ENCODE assay signal across 14 mouse cellular contexts in genomic region chr3:84312326-84312725, GRCm38 (mm10). TPM values are rescaled to one million over a fixed set of nuclear protein-coding genes. Genes with fewer than 3 reads are reported as not detected.
DNase-seq lines count a peak whose midpoint lies in the region; TF ChIP-seq lines count a peak whose summit lies in the region.
"Had no signal": no experiment of that assay in that cellular context is flagged by ENCODE, and none has a peak within 500 bp of the region (broad histone marks: within the 10 kb centered on the region; RNA-seq: fewer than 3 reads in every experiment).

No protein-coding gene starts in this region.

- TF ChIP-seq POLR2A in myocyte (IDR thresholded peaks at IDR 0.05; ENCODE audit: insufficient read length, low read depth): no peak

- intact Hi-C loops in left cerebral cortex, adult 2 months (cut with DNase I): loop anchor here (2.0 to 5.0 kb wide), 2 partner anchors 44 to 365 kb away; no protein-coding TSS in a partner anchor

- peak; percentile 29 for DNase-seq in 416B (ENCODE audit: low read depth)
- peak; percentile 7 for DNase-seq in Muller cell, postnatal 12 days (ENCODE audit: inconsistent ontology term)
- DNase-seq in thymus, postnatal 4 days: no peak
- DNase-seq in frontal cortex, postnatal 36 days (ENCODE audit: low spot score in 2 of 2): no peak
- DNase-seq in left cerebral cortex, adult 2 months (ENCODE audit: extremely low spot score in 1 of 2, low spot score in 2 of 2): no peak
- DNase-seq: adrenal gland, adult 8-10 months had no signal

- no peak overlapping the region for H3K27ac ChIP-seq in left cerebral cortex, adult 2 months
- H3K27ac ChIP-seq: embryonic facial prominence, embryonic 13.5 days; embryonic facial prominence, embryonic 15.5 days; forebrain, embryonic 10.5 days; forebrain, embryonic 12.5 days had no signal

- TF ChIP-seq CTCF in left cerebral cortex, adult 2 months (IDR thresholded peaks at IDR 0.05): no peak

- peak overlapping the region; percentile 73 for H3K4me2 ChIP-seq in myocyte (ENCODE audit: low read depth)
- H3K4me2 ChIP-seq: embryonic facial prominence, embryonic 15.5 days; forebrain, embryonic 12.5 days had no signal

- no peaks in the 10 kb centered on the region for H3K27me3 ChIP-seq in myocyte (ENCODE audit: control insufficient read depth, insufficient read depth, insufficient read length)
- H3K27me3 ChIP-seq: embryonic facial prominence, embryonic 15.5 days; Patski had no signal

- H3K4me3 ChIP-seq in myocyte: no peak overlapping the region
- H3K4me3 ChIP-seq in left cerebral cortex, adult 2 months: no peak overlapping the region
- H3K4me3 ChIP-seq: embryonic facial prominence, embryonic 13.5 days; embryonic facial prominence, embryonic 15.5 days; erythroblast, embryonic 14.5 days; forebrain, embryonic 10.5 days; forebrain, embryonic 12.5 days had no signal

- no peak overlapping the region for H3ac ChIP-seq in myocyte (ENCODE audit: control insufficient read depth, insufficient read length)

- no peaks in the 10 kb centered on the region for H3K36me3 ChIP-seq in myocyte (ENCODE audit: control insufficient read depth, insufficient read depth)
- H3K36me3 ChIP-seq: embryonic facial prominence, embryonic 13.5 days; embryonic facial prominence, embryonic 15.5 days; forebrain, embryonic 10.5 days; forebrain, embryonic 12.5 days; G1E had no signal

- no peaks in the 10 kb centered on the region for H3K79me2 ChIP-seq in myocyte (ENCODE audit: control insufficient read depth, insufficient read depth)

TF ChIP-seq in myocyte, 11 proteins besides CTCF, POLR2A, EP300 and RAD21:
- no peak for TF ChIP-seq POLR2AphosphoS2 (IDR thresholded peaks at IDR 0.05; ENCODE audit: insufficient read length, low read depth)

RNA-seq across cellular contexts. Expression of gene Trim2, which starts 5.6 kb away (rescaled TPM):
- 3.2 TPM for polyA plus RNA-seq in myocyte (2012; fragmentation: generic; extraction: Trizol)
- 100 to 1,000 TPM; 246 to 280 TPM for total RNA-seq in left cerebral cortex, adult 2 months (2021)
- polyA plus RNA-seq: G1E had no signal

Comparison
In these comparisons a context has a peak if more than half of its experiments do, and no peak if none do; other contexts are left out.
1. DNase-seq: peak in 416B (single experiment) and Muller cell, postnatal 12 days (single experiment); none in thymus, postnatal 4 days (single experiment), frontal cortex, postnatal 36 days (0 of 2) and left cerebral cortex, adult 2 months (0 of 2).